Mouse (Mus musculus) lung, postnatal 14 days (tissue): ENCODE measurements around the gene Prkcz.

Experiments
- DNase-seq: peaks from one replicate; pipeline ENCODE4 v3.0.0; 2021

The Prkcz gene

DNA sequence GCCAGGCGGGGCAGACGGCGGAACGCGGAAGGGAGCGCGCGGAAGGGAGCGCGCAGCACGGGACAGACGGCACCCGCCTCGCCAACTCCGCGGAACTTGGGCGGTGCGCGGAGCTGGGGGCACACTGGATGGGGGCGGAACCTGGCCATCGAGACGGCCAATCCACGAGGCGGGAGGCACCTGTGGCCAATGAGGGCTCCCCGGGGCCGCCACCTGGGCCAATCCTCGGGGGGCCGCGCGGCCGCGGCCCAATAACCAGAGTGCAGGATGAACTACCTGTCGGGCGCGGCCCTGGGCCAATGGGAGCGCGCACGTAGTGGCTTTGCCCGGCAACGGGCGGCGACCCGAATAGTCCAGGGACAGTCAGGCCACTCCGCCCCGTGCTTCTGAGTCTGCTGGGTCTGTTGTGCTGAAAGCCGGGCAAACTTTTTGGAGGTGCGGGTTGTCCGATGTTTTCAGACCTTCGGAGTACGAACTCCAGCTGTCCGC is at the start of gene Prkcz:
Gene Prkcz (minus strand): TSS at position 59 of the 489 bp plus-strand sequence.
- peak; percentile 81 for DNase-seq

DNA sequence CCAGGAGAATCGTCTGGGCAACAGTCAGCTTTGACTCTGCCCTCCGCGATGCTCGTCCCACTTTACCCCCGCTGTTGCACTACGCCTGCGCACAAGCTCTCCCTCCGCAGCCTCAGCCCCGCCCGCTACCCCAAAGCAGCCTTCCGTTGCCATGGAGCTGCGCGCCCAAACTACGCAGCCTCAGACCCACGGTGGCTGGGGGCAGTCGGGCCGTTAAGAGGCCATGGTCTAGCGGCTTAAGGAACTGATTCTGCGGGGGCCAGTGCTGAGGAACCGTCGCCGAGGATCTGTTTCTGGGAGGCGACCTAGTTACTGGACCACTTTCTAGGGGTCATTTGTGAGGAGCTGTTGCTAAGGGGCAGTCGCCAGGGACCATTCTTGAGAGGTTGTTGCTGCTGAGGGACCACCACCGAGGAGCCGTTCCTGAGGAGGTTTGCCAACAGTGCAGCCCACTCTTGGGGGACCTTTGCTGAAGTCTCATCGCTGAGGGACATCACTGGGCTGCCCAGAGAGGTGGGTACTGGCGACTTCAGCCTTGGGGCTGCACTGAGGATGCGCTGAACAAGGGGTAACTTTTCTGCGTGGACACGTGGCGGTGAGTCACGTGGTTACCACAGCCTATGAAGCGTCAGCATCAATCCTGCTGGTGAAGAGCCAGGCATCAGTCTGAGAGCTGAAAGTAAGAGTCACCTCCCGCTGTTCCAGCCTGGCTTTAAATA is 48.1 kb upstream of the Prkcz start, which contains the start of gene Cfap74:
Gene Cfap74 (plus strand): TSS at position 133 of the 719 bp plus-strand sequence.
- DNase-seq = peak; percentile 61

DNA sequence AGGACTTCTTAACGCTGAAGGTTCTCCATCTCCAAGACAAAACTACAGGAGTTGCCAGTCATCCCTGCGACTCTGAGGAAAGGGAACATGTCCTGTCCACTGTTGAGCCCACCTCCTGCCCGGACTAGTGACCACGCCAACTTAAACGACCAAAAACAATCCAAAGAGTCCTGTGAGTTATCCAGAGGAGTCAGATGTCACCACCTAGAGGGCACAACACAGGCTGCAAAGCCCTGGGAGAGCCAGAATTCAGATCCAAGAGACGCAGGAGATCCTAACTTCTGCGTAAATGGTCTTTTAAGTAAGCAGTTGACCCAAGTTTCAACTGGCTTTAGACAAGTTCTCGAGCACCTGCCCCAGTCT is 47.5 kb upstream of the Prkcz start:
- DNase-seq = no peak

DNA sequence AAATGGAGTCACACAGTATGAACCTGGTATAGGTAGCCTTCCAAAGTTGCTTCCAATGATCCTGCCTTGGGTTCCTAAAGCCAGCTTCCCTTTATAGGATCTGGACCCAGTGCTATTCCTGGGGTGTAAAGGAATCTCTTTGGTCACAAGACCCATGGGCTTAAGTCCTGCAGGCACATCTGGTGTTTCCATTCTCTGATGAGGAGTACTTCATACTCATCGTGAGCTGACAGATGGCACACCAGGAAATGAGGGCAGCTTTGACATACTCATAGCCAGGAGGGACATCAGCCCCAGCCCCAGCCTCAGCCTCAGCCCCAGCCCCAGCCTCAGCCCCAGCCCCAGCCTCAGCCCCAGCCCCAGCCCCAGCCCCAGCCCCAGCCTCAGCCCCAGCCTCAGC is 41.3 kb upstream of the Prkcz start:
- no peak for DNase-seq

DNA sequence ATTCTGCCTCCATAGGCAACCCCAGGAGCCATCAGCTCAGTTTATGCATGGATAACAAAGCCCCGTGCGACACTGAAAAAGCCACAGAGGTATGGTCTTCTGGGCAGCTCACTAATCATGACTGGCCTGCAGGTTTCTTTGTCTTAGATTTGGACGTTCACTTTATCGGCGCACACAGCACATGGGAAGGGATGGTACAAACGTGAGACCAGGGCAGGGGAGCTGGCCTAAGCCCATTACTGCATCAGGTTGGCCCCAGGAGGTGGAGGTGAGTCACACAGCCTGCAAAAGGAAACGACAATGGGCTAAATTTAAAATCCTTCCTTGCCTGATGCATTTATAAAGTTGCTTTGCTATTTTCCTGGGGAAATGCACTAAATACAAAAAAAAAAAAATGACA is 40.0 kb upstream of the Prkcz start:
- DNase-seq = no peak

DNA sequence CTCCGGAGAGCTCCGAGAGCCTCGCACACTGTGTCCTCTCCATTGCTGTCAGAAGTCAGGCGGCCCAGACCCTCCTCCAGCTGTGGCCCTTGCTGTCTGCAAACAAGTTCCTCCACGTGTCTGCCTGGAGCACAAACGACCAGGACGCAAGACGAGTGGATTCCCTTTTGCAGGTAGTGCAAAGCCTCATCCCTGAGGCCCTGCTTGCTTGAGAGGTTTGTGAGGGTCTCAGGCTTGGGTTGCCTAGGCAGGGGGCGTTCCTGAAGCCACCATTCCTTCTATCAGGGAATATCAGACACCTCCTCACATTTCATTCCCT is 37.0 kb upstream of the Prkcz start:
- no peak for DNase-seq

DNA sequence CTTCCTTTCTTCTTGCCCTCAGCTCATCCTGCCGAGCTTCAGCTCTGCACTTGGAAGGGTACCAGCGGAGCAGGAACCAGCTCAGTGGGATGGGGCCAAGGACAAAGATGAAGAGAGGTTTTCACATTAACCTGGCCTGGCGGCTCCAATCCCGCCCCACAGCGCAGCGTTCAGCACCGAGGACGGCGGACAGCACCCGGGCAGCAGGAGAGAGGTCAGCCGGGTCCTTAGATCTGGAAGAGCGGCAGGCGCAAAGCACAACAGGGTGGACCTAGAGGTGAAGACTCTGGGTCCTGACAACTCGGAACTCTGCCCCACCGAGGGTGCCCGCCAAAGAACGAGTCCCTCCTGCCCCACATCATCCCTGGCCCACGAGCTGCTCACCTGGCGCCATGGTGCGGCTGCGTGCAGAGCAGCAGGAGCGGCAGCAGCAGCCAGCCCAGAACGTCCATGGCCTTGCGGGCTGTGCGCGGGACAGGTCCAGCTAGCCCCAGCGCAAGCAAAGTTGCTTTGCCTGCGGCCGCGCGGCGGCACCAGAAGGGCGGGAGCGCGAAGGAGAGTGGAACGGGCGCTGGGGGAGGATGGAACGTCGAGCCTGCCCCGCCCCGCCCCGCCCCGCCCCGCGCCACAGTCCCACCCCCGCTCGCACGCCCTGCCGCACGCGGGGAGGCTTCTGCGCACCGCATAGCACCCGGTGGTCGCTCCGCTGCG is 36.5 kb upstream of the Prkcz start, which contains the start of gene Gabrd:
Gene Gabrd (minus strand): TSS at position 602 of the 711 bp plus-strand sequence.
- DNase-seq = peak; percentile 48

DNA sequence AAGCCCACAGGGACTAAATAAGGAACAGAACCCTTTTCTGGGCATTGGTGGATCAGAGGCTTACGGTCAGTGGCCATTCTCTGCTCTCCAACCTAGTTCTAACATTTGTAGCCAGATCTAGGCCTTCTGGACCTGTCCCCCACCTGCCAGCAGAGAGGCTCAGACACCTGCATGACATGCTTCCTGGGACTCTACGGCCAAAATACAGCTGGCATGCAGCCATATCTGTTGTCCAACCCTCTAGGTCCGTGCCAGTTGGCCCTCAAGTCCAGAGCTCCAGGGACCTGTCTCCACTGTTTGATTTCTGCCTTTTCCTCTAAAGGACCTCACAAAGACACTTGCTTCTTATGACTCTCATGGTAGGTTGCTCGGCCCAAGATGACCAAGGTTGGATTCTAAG is 35.6 kb upstream of the Prkcz start:
- DNase-seq = no peak

DNA sequence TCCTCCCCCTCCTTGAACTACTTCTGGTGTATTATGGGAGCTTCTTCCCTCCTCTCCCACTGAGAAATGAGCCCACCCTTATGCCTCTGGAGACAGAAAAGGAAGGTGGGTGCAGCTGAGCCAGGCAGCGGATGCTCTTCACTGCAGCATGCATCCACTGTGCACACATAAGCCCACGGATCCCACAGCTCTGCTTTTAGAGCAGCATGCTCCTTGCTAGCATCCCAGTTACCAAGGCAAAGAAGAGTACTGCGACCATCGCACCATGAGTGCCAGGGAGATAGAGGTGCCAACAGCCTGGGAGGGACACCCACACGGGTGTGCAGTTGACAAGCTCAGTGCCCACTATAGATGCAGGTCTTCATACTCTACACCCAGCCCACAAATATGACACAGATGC is 34.3 kb upstream of the Prkcz start:
- DNase-seq = no peak

DNA sequence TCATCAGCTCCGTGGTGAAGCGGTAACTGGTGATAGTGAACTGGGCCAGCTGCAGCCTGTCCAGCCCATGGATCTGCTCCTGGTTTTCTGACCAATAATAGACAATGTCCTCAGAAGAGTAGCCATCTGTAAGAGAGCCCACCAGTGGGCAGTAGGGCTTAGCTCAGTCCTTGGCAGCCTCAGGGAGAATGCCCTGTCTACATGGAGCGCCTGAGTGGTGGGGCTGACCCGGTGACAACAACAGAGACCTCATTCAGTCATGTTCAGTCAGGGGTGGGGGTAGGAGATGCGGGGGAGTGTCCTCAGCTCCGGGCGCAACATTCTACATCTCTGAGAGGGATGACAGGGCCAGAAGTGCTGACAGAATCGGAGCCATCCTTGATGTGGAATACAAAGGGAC is 26.0 kb upstream of the Prkcz start:
- no peak for DNase-seq

DNA sequence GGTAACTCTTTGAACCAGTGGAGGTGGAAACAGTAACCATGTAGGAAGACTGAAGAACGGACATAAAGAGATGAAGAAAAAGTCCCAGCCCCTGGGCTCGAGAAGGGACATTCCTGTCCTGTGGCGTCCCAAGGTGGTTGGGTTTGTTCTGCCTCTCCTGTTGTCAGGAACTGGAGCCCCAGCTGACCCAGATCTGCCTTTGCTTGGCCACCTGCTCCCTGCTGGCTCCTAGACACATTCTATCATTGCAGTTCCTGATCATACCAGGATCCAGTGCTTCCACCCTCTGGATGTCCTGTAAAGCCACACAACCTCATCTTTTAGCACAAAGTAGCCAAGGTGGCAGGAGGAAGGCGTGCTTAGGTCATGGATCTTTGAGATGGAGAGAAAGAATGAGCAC is 22.2 kb upstream of the Prkcz start:
- no peak for DNase-seq

DNA sequence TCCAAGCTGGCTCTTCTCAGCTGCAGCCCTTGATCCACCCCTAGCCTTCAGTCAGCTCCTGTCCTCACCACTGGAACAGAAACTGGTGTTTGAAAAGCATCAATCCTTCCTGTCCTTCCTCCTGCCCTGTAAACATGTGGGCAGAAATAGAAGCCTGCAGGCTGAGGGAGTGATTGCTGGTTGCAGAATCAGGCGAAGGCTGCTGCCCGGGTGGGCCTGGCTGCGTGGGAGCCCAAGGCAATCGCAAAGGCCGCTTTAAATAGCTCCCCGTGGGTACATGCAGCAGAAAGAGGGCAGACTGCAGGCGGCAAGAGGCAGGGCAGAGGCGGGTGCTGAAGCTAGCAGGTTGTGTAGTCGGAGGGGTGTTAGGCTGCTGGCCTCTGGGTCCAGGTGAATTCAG is 21.6 kb upstream of the Prkcz start:
- no peak for DNase-seq

DNA sequence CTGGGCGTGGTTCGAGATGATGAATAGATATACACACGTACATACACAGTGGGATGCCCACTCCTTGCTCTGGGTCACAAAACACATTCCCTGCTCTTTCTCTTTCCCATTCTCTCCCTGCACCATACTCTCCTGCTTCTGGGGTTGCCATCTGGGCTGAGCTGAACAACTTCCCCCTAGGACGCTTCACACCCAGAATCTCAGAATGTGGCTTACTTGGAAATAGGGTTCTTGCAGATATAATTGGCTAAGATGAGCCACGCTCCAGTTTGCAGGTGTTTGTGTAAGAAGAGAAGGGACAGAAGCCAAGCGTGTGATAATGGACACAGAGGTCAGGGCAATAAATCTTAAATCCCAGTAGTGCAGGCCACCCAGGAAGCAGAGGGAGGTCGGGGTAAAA is 20.8 kb upstream of the Prkcz start:
- DNase-seq = no peak

DNA sequence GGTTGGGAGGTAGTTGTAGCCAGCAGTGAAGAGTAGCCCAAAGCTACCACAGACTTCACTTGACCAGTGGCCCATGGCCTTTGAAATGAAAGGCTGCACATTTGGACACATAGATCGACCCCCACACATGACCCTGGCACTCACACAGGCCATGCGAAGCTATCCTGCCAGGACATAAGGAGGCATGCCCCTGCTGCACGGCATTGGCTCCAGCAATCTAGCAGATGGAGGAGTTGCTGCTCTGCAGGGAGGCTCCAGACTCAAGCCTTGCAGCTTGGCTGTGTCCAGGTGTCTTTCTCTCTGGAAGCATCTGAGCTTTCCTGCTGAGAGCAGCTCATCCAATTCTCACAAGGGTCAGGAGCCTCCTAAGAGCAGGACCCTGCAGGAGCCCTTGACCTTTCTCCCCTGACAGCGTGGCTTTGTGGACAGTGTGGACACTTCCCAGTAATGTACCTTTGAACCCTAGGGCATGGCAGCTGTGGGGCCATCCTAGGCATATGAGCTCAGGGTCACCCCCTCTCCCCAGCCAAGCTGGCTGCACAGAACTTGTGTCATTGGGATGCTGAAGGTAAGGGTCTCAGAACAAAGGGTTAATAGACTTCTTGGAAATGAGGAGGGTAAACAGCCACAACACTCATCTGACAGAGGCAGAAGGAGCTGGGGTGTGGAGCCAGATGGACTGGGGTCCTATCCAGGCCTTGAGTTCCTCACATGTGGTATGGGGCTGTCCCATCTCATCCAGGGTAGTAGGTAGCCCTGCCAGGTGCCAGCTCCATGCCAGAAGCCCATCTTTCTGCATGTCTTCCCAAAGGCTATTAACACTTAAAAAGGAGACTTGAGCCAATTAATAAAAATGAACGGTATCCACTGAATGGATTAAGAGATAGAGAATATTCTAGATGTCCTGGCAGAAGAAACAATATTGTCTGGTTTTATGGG is 10.9 kb upstream of the Prkcz start:
- no peak for DNase-seq

DNA sequence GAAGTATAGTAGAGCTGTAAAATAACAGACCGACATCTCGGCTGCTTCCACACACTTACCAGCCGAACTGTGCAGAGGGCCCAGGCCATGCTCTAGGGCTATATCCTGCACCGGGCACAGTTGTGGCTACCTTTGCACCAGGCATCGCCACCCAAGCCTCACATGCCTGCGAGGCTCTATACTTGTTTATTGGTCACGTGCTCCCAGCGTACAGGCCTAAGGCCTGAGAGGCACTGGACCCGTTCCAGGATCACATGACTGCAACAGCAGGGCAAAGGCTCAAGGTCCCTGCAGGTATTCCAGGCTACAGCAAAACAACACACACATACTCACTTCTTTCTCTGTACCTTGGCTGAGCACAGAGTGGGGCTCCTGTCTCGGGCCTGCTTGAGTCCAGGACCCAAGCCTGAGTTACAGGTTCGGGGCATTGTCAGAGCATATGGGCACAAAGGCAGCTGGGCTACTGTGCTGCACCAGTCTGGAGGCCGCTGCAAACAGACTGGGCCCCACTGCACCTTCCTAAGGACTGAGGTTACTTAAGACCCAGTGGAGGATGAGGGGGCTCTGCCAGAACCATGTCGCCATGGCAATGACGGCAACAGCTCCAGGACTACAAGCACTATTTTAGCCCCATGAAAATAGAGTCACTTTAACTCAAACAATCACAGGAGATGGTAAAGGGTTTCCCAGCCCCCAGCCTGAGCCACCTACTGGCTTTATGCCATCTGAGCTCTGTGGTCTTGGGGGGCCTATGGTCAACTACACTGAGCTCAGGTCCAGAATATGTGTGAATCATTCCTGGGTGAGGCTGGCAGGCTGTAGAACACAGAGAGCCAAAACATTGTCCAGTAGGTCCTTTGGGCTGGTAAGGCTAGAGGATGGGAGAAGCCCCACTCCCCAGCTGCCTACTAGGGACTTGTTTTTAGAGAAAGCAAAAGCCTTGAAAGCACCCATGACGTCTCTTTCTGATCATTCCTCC is 9.9 kb upstream of the Prkcz start:
- no peak for DNase-seq

DNA sequence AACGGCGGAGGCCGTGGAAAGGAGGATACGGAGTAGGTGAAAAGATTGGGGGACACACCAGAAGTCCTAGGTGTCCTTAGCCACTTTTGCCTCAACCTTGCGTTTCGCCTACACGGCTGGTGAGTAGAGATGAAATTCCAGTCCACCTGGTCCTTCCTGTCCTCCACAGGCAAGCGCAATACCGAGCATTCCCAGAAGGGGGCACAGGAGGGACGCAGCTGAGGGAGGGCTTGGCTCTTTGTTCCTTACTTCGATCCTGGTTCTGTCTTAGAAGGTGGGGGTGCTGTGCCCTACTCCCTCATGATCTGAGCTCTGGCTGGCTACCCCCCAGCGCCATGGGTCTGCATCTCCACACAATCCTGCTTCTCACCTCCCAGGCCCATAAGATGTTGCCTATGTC is 7.5 kb upstream of the Prkcz start:
- peak; percentile 86 for DNase-seq

DNA sequence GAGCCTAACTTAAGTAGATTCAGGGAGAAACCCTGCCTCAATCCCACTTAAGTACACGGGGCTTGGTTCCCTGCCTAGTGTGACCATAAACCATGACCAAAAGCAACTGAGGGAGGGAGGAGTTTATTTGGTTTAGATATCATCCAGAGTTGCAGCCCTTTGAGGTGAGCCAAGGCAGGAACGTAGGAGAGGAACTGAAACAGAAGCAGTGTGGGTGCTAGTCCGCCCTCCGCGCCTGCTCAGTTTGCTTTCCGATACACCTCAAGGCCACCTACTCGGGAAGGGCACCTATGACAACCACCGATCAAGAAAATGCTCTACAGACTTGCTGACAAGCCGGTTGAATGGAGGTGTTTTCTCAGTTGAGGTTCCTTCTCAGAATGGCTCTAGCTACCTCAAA is 6.6 kb upstream of the Prkcz start:
- no peak for DNase-seq

DNA sequence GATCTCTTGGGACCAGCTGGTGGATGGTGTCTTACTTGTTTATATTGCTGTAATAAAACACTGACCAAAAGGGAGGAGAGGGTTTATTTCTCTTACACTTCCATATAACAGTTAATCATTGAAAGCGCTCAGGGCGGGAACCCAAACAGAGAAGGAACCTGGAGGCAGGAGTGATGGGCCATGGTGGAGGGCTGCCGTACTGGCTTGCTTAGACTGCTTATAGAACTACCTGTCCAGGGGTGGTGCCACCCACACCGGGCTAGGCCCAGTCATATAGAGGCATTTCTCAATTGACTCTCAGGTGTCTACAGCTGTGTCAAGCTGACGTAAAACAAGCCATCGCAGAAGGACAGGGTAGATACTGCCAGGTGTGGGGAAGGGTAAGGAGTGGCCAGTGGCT is 5.6 kb upstream of the Prkcz start:
- DNase-seq = no peak

DNA sequence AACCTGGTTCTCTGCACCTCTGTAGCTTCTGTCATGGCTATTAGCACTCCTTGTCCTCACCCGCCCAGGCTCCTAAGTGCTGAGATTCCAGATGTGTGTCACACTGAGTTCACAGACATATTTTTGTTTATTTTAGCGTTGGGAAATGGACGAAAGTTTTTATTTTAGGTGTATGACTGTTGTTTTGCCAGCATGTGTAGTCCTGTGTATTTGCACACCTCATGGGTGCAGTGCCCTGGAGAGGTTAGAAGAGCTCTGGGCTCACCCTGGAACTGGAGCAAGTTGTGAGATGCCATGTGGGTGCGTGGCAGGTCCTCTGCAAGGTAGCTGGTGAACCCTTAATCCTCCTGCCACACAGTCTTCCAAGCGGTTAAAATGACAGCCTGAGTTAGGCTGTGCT is 1.3 kb upstream of the Prkcz start:
- no peak for DNase-seq

DNA sequence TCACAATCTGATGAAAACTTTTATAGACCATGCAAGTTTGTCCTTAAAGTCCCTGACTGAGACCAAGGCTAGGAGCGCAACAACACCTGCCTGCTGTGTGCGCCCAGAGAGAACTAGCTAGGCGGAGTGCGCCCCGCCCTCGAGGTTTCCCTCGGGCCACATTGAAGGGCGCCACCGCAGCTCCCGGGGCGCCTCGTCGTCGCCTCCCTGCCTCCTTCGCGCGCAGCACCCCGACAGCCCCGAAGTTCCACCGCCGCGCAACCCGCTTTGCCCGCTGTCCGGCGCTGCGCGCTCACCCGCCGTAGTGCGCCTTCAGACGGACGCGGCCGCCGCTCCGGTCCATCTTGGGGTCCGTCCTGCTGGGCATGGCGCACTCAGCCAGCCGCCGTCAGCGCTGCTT is 305 bp downstream of the Prkcz start:
- DNase-seq = no peak

DNA sequence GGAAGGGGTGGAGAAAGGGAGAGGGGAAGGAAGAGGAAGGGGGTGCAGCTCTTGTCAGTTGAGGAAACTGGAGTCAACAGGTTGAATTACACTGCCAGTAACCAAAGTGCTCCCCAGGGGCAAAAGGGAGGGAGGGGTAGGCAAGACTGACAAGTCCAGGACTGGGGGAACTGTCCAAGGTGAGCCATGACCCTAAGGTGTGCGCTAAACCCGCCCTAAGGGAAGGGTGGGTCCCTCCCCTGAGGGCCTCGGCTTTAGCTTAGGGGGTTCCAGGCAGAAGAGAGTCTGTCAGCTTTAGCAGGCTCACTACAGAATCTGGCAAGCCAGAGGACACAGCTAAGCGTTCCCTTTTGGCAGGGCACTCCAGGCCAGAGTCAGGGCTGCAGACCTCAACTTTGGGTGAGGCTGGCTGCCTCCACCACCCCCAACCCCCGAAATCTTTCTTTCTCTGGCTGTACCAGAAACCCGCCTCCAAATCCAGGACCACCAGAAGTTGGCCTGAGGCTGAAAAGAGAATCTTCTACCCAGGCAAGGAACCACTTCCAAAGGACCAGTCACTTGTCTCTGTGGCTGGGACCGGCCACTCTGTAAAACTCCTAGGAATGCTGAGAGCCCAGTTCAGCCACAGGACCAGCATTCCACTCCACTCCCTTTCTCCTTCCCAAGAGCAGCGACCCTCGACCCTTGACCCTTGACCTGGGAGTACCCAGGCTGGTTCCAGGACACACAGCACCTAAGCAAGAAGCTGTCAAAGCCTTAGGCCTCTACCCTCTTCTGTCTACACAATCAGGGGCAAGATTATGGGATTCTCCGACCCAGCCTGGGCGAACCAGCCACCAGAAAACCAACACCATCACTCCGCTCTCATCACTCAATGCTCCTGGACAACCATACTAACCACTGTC is 1.3 kb downstream of the Prkcz start:
- peak; percentile 35 for DNase-seq
